Mouse (Mus musculus): ENCODE results near the gene Tmem132b. TPM values are rescaled to one million over a fixed set of nuclear protein-coding genes. Genes with fewer than 3 reads are reported as not detected.
"Not testable (repeated sequence)": the region's sequence is repeated elsewhere in the genome, so short reads cannot be mapped to it uniquely, and the experiment has no call there.

Gene Tmem132b
- total and polyA plus RNA-seq, 3 experiments = not detected

DNA sequence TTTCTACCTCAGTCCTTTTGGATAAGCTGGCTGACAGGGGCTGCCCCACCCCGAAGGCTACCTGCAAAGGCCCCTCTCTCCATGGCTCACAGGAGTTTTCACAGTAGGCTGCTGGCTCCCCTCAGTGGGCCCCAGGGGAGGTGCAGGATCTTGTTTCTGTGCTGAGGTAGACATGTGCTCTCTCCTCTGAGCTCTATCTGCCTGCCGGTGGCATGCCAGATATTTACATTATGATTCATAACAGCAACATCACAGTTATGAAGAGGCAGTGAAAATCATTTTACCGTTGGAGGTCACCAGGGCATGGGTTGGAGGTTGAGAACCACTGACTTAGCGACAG, 43.5 kb upstream of the Tmem132b start:
- Histone ChIP-seq H3K9me3 (replicated peaks; ENCODE audit: low read length) (no peaks in the 10 kb centered on the region), H3K27me3 (replicated peaks) (no peaks in the 10 kb centered on the region), H3K27ac (ENCODE audit: insufficient read depth, low read depth) (no peak overlapping the region), H3K79me2 (replicated peaks; ENCODE audit: control insufficient read depth, extremely low read depth, insufficient read depth, poor library complexity, severe bottlenecking) (no peaks in the 10 kb centered on the region), H3K4me2 (ENCODE audit: insufficient read depth, low read depth, poor library complexity, severe bottlenecking) (no peak overlapping the region), H3K36me3 (replicated peaks in 1 of 2; ENCODE audit: control insufficient read depth in 1 of 2, insufficient read depth in 1 of 2, low read length in 1 of 2) (peaks cover 27 to 71% of the 10 kb centered on the region in 2 experiments), H3K9ac (ENCODE audit: insufficient read depth, low read depth) (no peak overlapping the region), H3K4me3 (replicated peaks in 1 of 3; ENCODE audit: low read depth in 2 of 3, low read length in 2 of 3, poor library complexity in 1 of 3) (no peak overlapping the region), H3K4me1 (ENCODE audit: control insufficient read depth in 1 of 2, insufficient read depth in 2 of 2) (peaks cover 16 to 69% of the 10 kb centered on the region in 2 experiments)
- TF ChIP-seq ZMIZ1 (IDR thresholded peaks at IDR 0.05; ENCODE audit: low read depth, low read length) (no peak), CTCF (conservative IDR thresholded peaks at IDR 0.05 in 1 of 2, IDR thresholded peaks at IDR 0.05 in 1 of 2; ENCODE audit: low read depth in 2 of 2, low read length in 2 of 2) (peak in 1 of 2 experiments; percentile 83; a peak in 2 of 4 replicates), RAD21 (IDR thresholded peaks at IDR 0.05; ENCODE audit: low read depth, low read length) (peak; percentile 85), CHD2 (IDR thresholded peaks at IDR 0.05; ENCODE audit: low read length) (no peak), SMC3 (IDR thresholded peaks at IDR 0.05; ENCODE audit: low read depth, low read length) (peak; percentile 75), ETS1 (conservative IDR thresholded peaks at IDR 0.05; ENCODE audit: low read depth, low read length) (no peak), TBP (conservative IDR thresholded peaks at IDR 0.05; ENCODE audit: low read depth, low read length) (no peak), UBTF (IDR thresholded peaks at IDR 0.05; ENCODE audit: low read depth, low read length) (no peak), MAX (IDR thresholded peaks at IDR 0.05; ENCODE audit: low read length) (0 out of 2 replicates have a peak, but pooled peaks have one; percentile 60), JUND (conservative IDR thresholded peaks at IDR 0.05; ENCODE audit: low read depth, low read length) (no peak), NRF1 (IDR thresholded peaks at IDR 0.05; ENCODE audit: low read depth, low read length) (no peak), E2F4 (IDR thresholded peaks at IDR 0.05; ENCODE audit: insufficient replicate concordance, low read depth, low read length) (no peak), MYC (IDR thresholded peaks at IDR 0.05; ENCODE audit: low read depth, low read length) (peak; percentile 70), ELF1 (IDR thresholded peaks at IDR 0.05; ENCODE audit: low read depth, low read length) (no peak), GABPA (IDR thresholded peaks at IDR 0.05; ENCODE audit: insufficient replicate concordance, low read depth, low read length) (no peak)
- dilution Hi-C loops (cut with MboI; ENCODE audit: extremely low pct_ligation_motif_present, extremely low pct_unique_long_range_greater_than_20kb, low sequenced_read_pairs) = no loop called here
- DNase-seq (ENCODE audit: extremely low read depth) = peak; percentile 73
- in situ Hi-C loops (cut with MboI; ENCODE audit: low pct_ligation_motif_present, low pct_unique_long_range_greater_than_20kb, low sequenced_read_pairs) = loop anchor here (10.0 kb wide), 2 partner anchors 113 to 203 kb away; no protein-coding TSS in a partner anchor

- H3K9me3 ChIP-seq (replicated peaks; ENCODE audit: low read length); dilution Hi-C loops (cut with MboI; ENCODE audit: extremely low pct_ligation_motif_present, extremely low pct_unique_long_range_greater_than_20kb, low sequenced_read_pairs); H3K79me2 ChIP-seq (replicated peaks; ENCODE audit: control insufficient read depth, extremely low read depth, insufficient read depth, poor library complexity, severe bottlenecking); H3K9ac ChIP-seq (ENCODE audit: insufficient read depth, low read depth); H3K4me2 ChIP-seq (ENCODE audit: insufficient read depth, low read depth, poor library complexity, severe bottlenecking); DNase-seq (ENCODE audit: extremely low read depth); H3K27ac ChIP-seq (ENCODE audit: insufficient read depth, low read depth); H3K4me3 ChIP-seq (replicated peaks in 1 of 3; ENCODE audit: low read depth in 2 of 3, low read length in 2 of 3, poor library complexity in 1 of 3); H3K27me3 ChIP-seq (replicated peaks): not testable (repeated sequence)
- Histone ChIP-seq H3K4me1 (ENCODE audit: control insufficient read depth in 1 of 2, insufficient read depth in 2 of 2) (peaks cover 14 to 62% of the 10 kb centered on the region in 2 experiments), H3K36me3 (replicated peaks in 1 of 2; ENCODE audit: control insufficient read depth in 1 of 2, insufficient read depth in 1 of 2, low read length in 1 of 2) (peaks cover 26 to 66% of the 10 kb centered on the region in 2 experiments)
- TF ChIP-seq CTCF (conservative IDR thresholded peaks at IDR 0.05 in 1 of 2, IDR thresholded peaks at IDR 0.05 in 1 of 2; ENCODE audit: low read depth in 2 of 2, low read length in 2 of 2) = peak in 1 of 2 experiments; percentile 18; a peak in 1 of 4 replicates
- in situ Hi-C loops (cut with MboI; ENCODE audit: low pct_ligation_motif_present, low pct_unique_long_range_greater_than_20kb, low sequenced_read_pairs) = loop anchor here (10.0 kb wide), 2 partner anchors 114 to 204 kb away; no protein-coding TSS in a partner anchor
These were observed 42.6 kb upstream of the Tmem132b start for GRCm38 (mm10) chr5:125488953-125489352.
